Mouse (Mus musculus): ENCODE measurements around the gene Cby1. TPM values are rescaled to one million over a fixed set of nuclear protein-coding genes. Genes with fewer than 3 reads are reported as not detected.

Gene Cby1
- total and polyA plus RNA-seq, 2 experiments from 2014 or later = 70.3 to 119 TPM

GRCm38 (mm10) chr15:79687175-79687574 is 28.2 kb downstream of the Cby1 start:
- under 1% methylated on average over 33 of the region's 33 CpGs for WGBS
- Histone ChIP-seq H3K4me1 (ENCODE audit: insufficient read depth) (peaks cover 36% of the 10 kb centered on the region), H3K9ac (peak overlapping the region; percentile 71), H3K9me3 (ENCODE audit: low read length) (no peaks in the 10 kb centered on the region), H3K27me3 (ENCODE audit: insufficient read depth, low read length) (no peaks in the 10 kb centered on the region), H3K36me3 (ENCODE audit: insufficient read depth) (no peaks in the 10 kb centered on the region), H3K4me3 (ENCODE audit: low read depth, low read length) (peak overlapping the region; percentile 71), H3K27ac (ENCODE audit: low read depth, low read length) (peak overlapping the region; percentile 79), H3K4me2 (ENCODE audit: low read depth) (peak overlapping the region; percentile 70)
- TF ChIP-seq CTCF (IDR thresholded peaks at IDR 0.05; ENCODE audit: low read depth) = no peak
- no peak for ATAC-seq
- peak; percentile 47 for DNase-seq

DNA sequence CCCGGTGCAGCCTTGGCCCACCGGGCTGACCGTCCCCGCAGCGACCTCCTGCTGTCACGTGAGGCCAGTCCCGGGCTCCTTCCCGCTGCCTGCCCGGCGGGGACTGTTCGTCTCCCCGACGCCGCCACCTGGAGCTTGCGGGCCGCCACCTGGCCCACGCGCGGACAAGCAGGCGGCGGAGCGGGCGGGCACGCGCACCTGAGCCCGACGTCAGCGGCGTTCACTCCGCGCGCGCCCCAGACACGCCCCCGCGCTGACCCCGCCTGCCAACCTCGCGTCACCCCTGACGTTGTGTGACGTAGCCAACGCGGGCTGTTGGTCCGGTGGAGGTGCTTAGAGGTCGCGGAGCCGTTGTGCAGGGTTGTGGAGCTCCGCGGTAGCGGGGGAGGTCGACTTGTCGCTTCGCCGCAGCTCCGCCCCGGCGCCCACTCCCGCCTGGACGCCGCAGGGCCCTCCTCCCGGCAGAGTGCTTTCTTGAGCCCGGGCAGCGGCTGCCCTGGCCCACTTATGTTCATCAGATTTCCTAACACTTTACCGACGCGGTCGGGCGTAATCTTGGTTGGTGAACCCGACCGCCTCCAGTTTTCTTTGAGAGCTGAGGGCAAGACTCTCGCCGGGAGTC is 28.8 kb downstream of the Cby1 start, which contains the start of gene Josd1:
Josd1 (minus strand) TSS at position 274 of the 622 bp plus-strand sequence.
- Histone ChIP-seq H3K4me1 (ENCODE audit: insufficient read depth) (peaks cover 38% of the 10 kb centered on the region), H3K4me2 (ENCODE audit: low read depth) (peak within 1 kb of the TSS; percentile 70), H3K9me3 (ENCODE audit: low read length) (no peaks in the 10 kb centered on the region), H3K36me3 (ENCODE audit: insufficient read depth) (no peaks in the 10 kb centered on the region), H3K27ac (ENCODE audit: low read depth, low read length) (peak within 1 kb of the TSS; percentile 79), H3K9ac (peak within 1 kb of the TSS; percentile 71), H3K4me3 (ENCODE audit: low read depth, low read length) (peak within 1 kb of the TSS; percentile 71), H3K27me3 (ENCODE audit: insufficient read depth, low read length) (no peaks in the 10 kb centered on the region)
- WGBS = 3% methylated on average over 61 of the region's 72 CpGs
- TF ChIP-seq CTCF (IDR thresholded peaks at IDR 0.05; ENCODE audit: low read depth) = 0 out of 2 replicates have a peak, but pooled peaks have one; percentile 21
- DNase-seq (peak; percentile 96), ATAC-seq (peak; percentile 38)

- Histone ChIP-seq H3K36me3 (ENCODE audit: insufficient read depth) (no peaks in the 10 kb centered on the region), H3K4me3 (ENCODE audit: low read depth, low read length) (peak overlapping the region; percentile 71), H3K9me3 (ENCODE audit: low read length) (no peaks in the 10 kb centered on the region), H3K9ac (peak overlapping the region; percentile 71), H3K27ac (ENCODE audit: low read depth, low read length) (peak overlapping the region; percentile 79), H3K4me2 (ENCODE audit: low read depth) (peak overlapping the region; percentile 70), H3K27me3 (ENCODE audit: insufficient read depth, low read length) (no peaks in the 10 kb centered on the region), H3K4me1 (ENCODE audit: insufficient read depth) (peaks cover 37% of the 10 kb centered on the region)
- no peak for DNase-seq
- TF ChIP-seq CTCF (IDR thresholded peaks at IDR 0.05; ENCODE audit: low read depth) = no peak
- 5% methylated on average over 8 of the region's 8 CpGs for WGBS
- ATAC-seq = no peak
These were observed 29.4 kb downstream of the Cby1 start for GRCm38 (mm10) chr15:79688268-79688956.

DNA sequence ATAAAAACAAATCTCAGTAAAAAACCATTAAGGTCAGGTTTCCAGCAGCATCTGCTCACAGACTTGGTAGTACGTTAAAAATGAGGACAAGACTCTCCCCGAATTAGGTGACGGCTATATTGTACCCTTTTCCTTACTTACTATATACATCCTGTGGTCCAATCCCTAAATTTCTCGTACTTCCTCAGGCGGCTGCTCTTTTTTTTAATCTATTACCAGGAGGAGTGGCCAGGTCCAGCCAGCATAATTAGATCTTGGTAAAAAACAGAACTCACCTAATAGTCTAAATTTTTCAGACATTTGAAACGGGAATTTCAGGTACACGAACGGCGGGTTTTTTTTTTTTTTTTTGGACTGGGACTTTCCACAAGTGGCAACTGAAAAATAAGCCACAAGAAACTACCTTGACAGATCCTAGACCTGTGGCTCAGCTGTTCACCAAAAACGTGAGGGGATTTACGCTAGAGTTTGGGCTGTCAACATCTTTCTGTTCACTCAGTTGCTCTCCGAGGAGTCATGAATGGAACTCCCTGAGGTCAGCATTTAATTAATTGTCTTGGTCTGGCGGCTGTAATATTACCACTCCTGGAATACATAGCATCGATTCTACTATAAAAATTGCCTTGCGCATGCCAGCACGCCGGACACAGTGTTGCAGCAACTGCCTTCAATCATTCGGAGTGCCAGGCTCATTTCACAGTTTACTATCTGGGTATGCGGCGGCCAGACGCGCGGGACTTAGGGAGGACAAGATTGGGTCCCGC is 30.8 kb downstream of the Cby1 start:
- Histone ChIP-seq H3K4me2 (ENCODE audit: low read depth) (peak overlapping the region; percentile 69), H3K9ac (no peak overlapping the region), H3K36me3 (ENCODE audit: insufficient read depth) (no peaks in the 10 kb centered on the region), H3K9me3 (ENCODE audit: low read length) (no peaks in the 10 kb centered on the region), H3K4me1 (ENCODE audit: insufficient read depth) (peaks cover 27% of the 10 kb centered on the region), H3K27ac (ENCODE audit: low read depth, low read length) (no peak overlapping the region), H3K27me3 (ENCODE audit: insufficient read depth, low read length) (no peaks in the 10 kb centered on the region), H3K4me3 (ENCODE audit: low read depth, low read length) (peak overlapping the region; percentile 91)
- ATAC-seq (no peak), DNase-seq (no peak)
- WGBS = 14% methylated on average over 24 of the region's 24 CpGs
- no peak for TF ChIP-seq CTCF (IDR thresholded peaks at IDR 0.05; ENCODE audit: low read depth)

DNA sequence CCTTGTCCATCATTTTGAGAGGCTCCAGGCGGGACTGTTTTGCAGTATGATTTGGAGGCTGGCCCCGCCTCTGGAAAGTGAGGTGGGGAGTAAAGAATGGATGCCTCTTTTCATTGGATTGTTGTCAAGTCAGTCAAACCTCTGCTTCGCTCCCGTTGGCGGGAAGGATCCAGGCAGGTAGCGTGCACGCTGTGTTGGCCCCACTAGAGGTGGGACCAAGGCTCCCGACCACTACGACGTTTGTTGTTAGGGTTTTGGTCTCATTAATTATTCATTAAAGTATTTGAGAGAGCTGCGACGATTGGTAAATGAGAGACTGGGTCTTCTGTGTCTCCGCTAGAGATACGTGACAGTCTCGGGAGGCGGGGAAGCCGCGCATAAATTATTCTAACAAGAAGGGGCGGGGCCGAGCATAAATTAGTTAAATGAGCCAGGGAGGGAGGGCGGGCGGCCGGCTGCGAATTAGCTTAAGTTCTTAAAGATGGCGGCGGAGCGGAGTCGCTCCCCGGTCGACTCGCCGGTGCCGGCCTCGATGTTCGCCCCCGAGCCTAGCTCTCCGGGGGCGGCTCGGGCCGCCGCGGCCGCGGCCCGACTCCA is 31.5 kb downstream of the Cby1 start, which contains the start of gene Gtpbp1:
Gtpbp1 (plus strand) TSS at position 420 of the 597 bp plus-strand sequence.
- WGBS = under 1% methylated on average over 45 of the region's 45 CpGs
- Histone ChIP-seq H3K4me3 (ENCODE audit: low read depth, low read length) (peak within 1 kb of the TSS; percentile 91), H3K27me3 (ENCODE audit: insufficient read depth, low read length) (no peaks in the 10 kb centered on the region), H3K36me3 (ENCODE audit: insufficient read depth) (no peaks in the 10 kb centered on the region), H3K27ac (ENCODE audit: low read depth, low read length) (peak within 1 kb of the TSS; percentile 89), H3K4me1 (ENCODE audit: insufficient read depth) (peaks cover 20% of the 10 kb centered on the region), H3K9me3 (ENCODE audit: low read length) (no peaks in the 10 kb centered on the region), H3K4me2 (ENCODE audit: low read depth) (peak within 1 kb of the TSS; percentile 98), H3K9ac (peak within 1 kb of the TSS; percentile 84)
- ATAC-seq = peak; percentile 97
- no peak for TF ChIP-seq CTCF (IDR thresholded peaks at IDR 0.05; ENCODE audit: low read depth)
- peak; percentile 99 for DNase-seq

- peak overlapping the region; percentile 89 for H3K27ac ChIP-seq (ENCODE audit: low read depth, low read length)
- H3K4me2 ChIP-seq (ENCODE audit: low read depth) = peak overlapping the region; percentile 98
- H3K36me3 ChIP-seq (ENCODE audit: insufficient read depth) = no peaks in the 10 kb centered on the region
- peak overlapping the region; percentile 84 for H3K9ac ChIP-seq
- no peaks in the 10 kb centered on the region for H3K9me3 ChIP-seq (ENCODE audit: low read length)
- peaks cover 15% of the 10 kb centered on the region; the same call in 1 of the 2 replicates for H3K4me1 ChIP-seq (ENCODE audit: insufficient read depth)
- under 1% methylated on average over 44 of the region's 53 CpGs for WGBS
- no peak for TF ChIP-seq CTCF (IDR thresholded peaks at IDR 0.05; ENCODE audit: low read depth)
- DNase-seq (no peak), ATAC-seq (no peak; the same call in 1 of the 2 replicates)
- H3K27me3 ChIP-seq (ENCODE audit: insufficient read depth, low read length) = no peaks in the 10 kb centered on the region
- H3K4me3 ChIP-seq (ENCODE audit: low read depth, low read length) = peak overlapping the region; percentile 91
These were observed 32.1 kb downstream of the Cby1 start for GRCm38 (mm10) chr15:79691023-79691508.
